ENCODE assay signal across 15 mouse cellular contexts in genomic region chr1:175554641-175555040, GRCm38 (mm10).
A peak's percentile ranks its signal among the peaks of the same experiment; 100 is the strongest.
DNase-seq lines count a peak whose midpoint lies in the region.
"Had no signal": no experiment of that assay in that cellular context is flagged by ENCODE, and none has a peak within 500 bp of the region (broad histone marks: within the 10 kb centered on the region; RNA-seq: fewer than 3 reads in every experiment).

No protein-coding gene starts in this region.

- peak; percentile 22 to 40 for DNase-seq in cerebellum, adult 18-20 months
- no peak for DNase-seq in cerebellum, adult 11 months
- peak; percentile 4 to 6 for DNase-seq in cerebellum, postnatal 10 days
- DNase-seq in cerebellum, adult 8-10 months, result no peak
- DNase-seq in layer of hippocampus, adult 9-11 months, result peak; percentile 18
- DNase-seq in layer of hippocampus, postnatal 25 days (ENCODE audit: extremely low spot score in 1 of 2, low spot score in 1 of 2), result no peak
- DNase-seq in spleen, adult 12 weeks (ENCODE audit: low spot score), result no peak
- DNase-seq: adrenal gland, postnatal 10 days; adrenal gland, postnatal 36 days; B cell, adult 2 months; embryo, embryonic 11 days; gastrocnemius, postnatal 25 days; heart, adult 18-20 months; heart, postnatal 10 days; heart, postnatal 36 days had no signal

Comparison
In these comparisons a context has a peak if more than half of its experiments do, and no peak if none do; other contexts are left out.
1. DNase-seq: peak in cerebellum, adult 18-20 months (2 of 2), cerebellum, postnatal 10 days (2 of 2) and layer of hippocampus, adult 9-11 months (single experiment); none in cerebellum, adult 11 months (single experiment), cerebellum, adult 8-10 months (single experiment), layer of hippocampus, postnatal 25 days (0 of 2) and spleen, adult 12 weeks (single experiment).